Mouse (Mus musculus): ENCODE results near the gene Elovl7.
A peak's percentile ranks its signal among the peaks of the same experiment; 100 is the strongest.

Gene Elovl7

DNA sequence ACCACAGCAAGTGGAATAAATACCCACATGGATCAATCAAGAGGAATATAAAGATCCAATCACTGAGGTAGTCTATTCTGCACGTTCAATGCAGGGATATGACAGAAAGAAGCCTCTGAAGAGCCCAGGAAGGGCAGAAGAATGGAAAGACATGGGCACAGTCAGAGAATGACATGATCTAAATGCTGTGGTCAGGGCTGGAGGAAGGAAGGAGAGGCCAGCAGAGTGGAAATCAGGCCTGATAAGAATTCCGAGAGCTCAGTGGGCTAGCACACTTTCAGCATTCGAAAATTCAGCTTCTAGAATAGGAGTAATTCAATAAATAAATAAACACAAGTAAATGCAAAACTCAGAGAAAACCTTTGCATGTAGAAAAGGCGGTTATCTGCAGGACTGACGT, 27.5 kb downstream of the Elovl7 start:
- DNase-seq (ENCODE audit: low spot score) = no peak

GRCm38 (mm10) chr13:108245086-108245697, 31.0 kb downstream of the Elovl7 start:
- DNase-seq (ENCODE audit: low spot score) = no peak

GRCm38 (mm10) chr13:108251106-108251505, 36.9 kb downstream of the Elovl7 start:
- DNase-seq (ENCODE audit: low spot score) = no peak

GRCm38 (mm10) chr13:108253977-108254376, 39.8 kb downstream of the Elovl7 start:
- no peak for DNase-seq (ENCODE audit: low spot score)

DNA sequence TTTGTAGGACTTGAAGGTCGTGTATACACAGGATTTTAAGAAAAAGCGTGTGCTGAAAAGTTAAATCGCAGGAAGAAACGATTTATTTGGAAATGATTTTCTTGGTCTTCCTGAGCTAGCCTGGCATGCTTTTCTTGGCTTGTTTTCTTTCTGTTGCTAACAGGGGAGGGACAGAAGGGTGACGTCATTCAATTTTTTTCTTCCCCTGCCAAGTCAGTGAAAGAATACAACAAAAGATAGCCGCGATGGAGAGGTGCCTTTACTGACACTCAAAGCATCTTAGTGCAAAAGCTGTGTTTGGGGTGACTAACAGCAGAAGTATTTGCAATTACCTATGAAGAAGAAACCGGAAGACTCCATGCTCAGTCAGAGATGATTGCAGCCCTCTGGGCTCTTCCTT, 48.8 kb downstream of the Elovl7 start:
- DNase-seq (ENCODE audit: low spot score) = peak; percentile 12

DNA sequence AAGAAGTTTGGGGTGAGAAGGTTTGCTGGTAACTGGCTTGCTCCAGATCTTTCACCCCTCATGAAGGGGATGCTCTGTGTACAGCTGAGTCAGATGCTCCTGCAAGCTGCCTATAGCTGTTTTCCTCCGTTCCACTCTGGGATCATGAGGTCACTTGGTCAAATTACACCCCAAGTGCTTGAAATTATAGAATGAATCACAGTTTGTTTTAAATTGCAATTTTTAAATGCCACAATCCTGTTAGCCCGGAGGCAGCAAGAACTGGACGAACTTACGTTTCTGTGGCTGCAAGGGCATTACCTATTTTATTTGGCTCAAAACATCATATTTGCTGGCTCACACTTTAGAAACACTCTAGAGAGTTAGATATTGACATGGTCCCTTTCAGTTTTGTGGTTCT, 51.2 kb downstream of the Elovl7 start:
- DNase-seq (ENCODE audit: low spot score) = no peak

GRCm38 (mm10) chr13:108267841-108268634, 53.8 kb downstream of the Elovl7 start:
- DNase-seq (ENCODE audit: low spot score) = no peak

DNA sequence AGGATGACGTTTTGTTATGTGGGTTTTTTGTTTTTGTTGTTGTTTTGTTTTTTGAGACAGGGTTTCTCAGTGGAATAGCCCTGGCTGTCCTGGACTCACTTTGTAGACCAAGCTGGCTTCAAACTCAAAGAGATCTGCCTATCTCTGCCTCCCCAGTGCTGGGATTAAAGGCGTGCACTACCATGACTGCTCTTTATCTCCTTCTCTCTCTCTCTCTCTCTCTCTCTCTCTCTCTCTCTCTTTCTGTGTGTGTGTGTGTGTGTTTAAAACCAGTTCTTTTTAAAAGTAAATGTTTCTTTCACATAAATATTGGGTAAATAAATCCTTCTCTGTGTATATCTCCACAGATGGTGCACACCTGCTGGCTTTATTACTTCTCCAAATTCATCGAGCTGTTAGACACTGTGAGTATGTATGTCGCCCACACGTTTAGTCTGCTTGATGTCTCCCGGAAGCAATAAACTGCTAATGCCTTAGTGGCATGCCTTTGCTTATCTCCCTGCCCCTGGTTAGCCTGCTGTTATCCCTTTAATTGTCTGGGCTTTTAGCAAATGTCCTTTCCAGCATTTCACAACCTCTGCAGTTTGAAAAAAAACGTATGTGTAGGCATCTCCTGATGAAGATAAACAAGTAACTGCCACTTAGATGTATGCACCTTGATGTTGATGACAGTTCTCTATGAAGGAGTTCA, 57.4 kb downstream of the Elovl7 start:
- no peak for DNase-seq (ENCODE audit: low spot score)

- DNase-seq (ENCODE audit: low spot score) = no peak
These were observed 58.1 kb downstream of the Elovl7 start for GRCm38 (mm10) chr13:108272332-108272731.

GRCm38 (mm10) chr13:108273034-108273433, 58.8 kb downstream of the Elovl7 start:
- DNase-seq (ENCODE audit: low spot score) = no peak

- no peak for DNase-seq (ENCODE audit: low spot score)
These were observed 59.3 kb downstream of the Elovl7 start for GRCm38 (mm10) chr13:108273456-108273855.

- peak; percentile 34 for DNase-seq (ENCODE audit: low spot score)
These were observed 62.4 kb downstream of the Elovl7 start for GRCm38 (mm10) chr13:108276561-108276960.

GRCm38 (mm10) chr13:108277320-108277719, 63.1 kb downstream of the Elovl7 start:
- no peak for DNase-seq (ENCODE audit: low spot score)

GRCm38 (mm10) chr13:108278592-108278991, 64.4 kb downstream of the Elovl7 start:
- no peak for DNase-seq (ENCODE audit: low spot score)

DNA sequence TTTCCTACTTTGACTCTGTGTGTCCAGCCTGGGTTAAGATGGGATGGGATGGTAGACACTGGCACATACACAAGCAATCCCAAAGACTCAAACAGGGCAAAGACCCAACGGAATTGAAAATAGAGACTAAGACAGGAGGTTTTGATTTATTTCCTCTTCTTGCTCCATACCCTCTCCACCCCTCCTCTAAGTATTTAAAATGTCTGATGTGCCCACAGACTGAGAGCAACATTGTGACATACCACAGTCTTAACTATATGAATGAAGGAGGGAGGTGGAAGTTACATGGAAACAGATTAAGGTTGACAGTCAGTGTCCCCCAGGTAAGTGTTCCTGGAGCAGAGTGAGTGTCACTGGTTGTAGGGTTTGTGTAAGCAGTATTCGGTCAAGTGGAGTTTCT, 70.1 kb downstream of the Elovl7 start:
- DNase-seq (ENCODE audit: low spot score) = no peak

- no peak for DNase-seq (ENCODE audit: low spot score)
These were observed 73.7 kb downstream of the Elovl7 start for GRCm38 (mm10) chr13:108287953-108288352.

DNA sequence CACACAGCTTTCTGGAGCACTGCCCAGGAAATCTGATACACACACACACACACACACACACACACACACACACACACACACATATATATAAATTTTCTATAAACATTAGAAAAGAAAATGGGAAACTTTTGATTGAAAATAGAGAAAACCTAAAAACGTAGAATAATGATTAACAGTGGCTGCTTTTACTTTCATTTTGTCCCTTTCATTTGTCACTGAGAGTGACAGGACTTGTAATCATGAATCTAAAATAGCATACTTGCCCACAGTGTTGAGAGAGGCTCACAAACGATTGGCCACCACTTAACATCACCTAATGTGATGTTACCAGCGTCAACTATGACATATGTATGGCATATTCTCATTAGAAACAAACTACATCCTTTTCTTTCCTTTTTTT, 75.2 kb downstream of the Elovl7 start:
- no peak for DNase-seq (ENCODE audit: low spot score)

GRCm38 (mm10) chr13:108290314-108290713, 76.1 kb downstream of the Elovl7 start:
- no peak for DNase-seq (ENCODE audit: low spot score)

DNA sequence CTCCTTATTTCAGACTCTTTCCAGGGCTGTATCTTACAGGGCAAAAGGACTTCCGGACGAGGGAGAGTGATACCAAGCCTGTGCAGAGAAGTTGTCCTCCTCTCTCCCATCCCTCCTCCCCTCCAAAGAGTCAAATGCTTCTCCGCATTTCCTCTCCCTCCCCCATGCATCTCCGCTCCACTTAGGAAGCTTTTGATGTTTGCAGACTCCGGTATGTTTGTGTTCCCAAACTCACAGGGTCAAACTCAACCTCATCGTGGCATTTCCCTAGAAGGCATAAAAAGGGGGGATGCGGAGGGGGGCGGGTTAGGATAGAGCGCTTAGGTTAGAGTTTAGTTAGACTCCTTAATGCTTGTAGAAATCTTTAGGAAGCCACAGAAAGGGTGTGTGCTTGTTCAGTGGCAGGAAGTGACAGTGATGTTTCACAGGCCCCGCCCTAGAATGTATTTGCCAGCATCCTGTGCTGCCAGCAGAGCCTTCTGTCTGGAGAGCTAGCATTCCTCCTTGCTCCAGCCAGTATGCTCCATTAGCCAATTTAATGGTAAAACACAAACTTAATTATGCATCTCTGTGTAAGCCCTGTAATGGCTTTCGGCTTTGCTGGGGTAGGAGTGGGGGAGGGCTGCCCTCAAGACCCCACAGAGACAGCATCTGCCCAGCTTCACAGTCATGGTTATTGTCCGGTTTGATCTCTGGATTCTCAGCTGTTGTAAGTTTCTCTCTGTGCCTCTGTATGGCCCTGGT, 83.3 kb downstream of the Elovl7 start:
- no peak for DNase-seq (ENCODE audit: low spot score)

DNA sequence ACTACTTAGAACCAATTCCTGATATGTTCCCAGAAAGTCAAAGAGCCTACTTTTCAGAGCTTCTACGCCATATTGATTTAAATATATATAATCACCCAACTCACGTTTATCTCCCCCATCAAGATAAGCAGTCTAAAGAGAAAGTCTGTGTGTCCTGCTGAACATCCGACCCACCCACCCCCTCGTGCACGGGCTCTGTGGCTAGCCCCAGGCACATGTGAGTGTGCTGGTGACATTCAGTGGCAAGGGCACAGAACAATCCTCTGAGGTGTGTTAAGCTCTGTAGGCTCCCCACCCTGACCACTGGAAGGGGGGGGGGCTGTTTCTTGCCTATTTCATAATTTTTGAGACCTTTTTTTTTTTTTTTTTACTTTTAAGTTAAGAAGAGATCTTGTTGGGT, 84.0 kb downstream of the Elovl7 start:
- DNase-seq (ENCODE audit: low spot score) = no peak

- DNase-seq (ENCODE audit: low spot score) = no peak
These were observed 86.2 kb downstream of the Elovl7 start for GRCm38 (mm10) chr13:108300346-108300950.

GRCm38 (mm10) chr13:108301411-108301810, 87.2 kb downstream of the Elovl7 start:
- DNase-seq (ENCODE audit: low spot score) = no peak

Data from adipocyte (in vitro differentiated cells).